Mouse (Mus musculus): ENCODE measurements around the gene Klhl36. TPM values are rescaled to one million over a fixed set of nuclear protein-coding genes. Genes with fewer than 3 reads are reported as not detected.

Klhl36 gene
- not detected for polyA plus RNA-seq (2014; fragmentation: Illumina TruSeq; extraction: RNeasy Lipid Tissue Mini Kit (QIAGEN cat#74804); ENCODE audit: low read depth, low replicate concordance)

GRCm38 (mm10) chr8:119861706-119862389 is at the start of gene Klhl36:
TSS of gene Klhl36 (plus strand) at chr8:119862266.

DNA sequence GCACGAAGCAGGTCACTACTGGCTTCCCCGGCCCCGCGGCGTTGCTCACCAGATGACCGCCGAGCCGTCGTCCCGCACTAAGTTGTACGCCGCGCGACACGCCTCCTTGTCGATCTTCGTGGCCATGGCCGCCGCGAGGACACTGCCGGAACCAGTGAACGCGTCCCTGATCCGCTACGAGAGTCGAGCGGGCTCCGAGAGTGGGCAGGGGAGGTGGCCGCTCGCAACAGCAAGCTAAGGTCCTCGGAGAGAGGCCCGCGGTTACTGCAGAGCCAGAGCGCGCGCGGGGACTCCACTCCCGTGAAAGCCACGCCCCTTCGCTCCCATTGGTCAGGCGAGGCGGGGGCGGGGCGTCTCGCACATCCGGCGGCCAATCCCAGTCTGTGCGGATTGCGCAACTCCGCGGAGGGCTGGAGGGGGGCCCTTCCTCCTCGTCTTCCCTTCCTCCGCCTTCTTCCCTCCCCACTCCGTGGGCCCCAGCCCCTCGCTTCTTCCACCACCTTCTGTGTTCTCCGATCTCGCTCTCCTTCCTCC is 21.7 kb upstream of the Klhl36 start, which contains the start of gene Cotl1:
Cotl1 (minus strand) TSS at position 270 of the 534 bp plus-strand sequence.

GRCm38 (mm10) chr8:119909944-119910546 is 48.0 kb downstream of the Klhl36 start, which contains the start of gene Usp10:
TSS of gene Usp10 (plus strand) at chr8:119910360.

GRCm38 (mm10) chr8:119910547-119911257 is 48.6 kb downstream of the Klhl36 start, which contains the start of gene Gm20388:
TSS of gene Gm20388 (plus strand) at chr8:119910841.

Other genes starting within 250 kb of the Klhl36 start
- not detected for gene Adad2, start 249.5 kb upstream of the Klhl36 start, polyA plus RNA-seq (2014; fragmentation: Illumina TruSeq; extraction: RNeasy Lipid Tissue Mini Kit (QIAGEN cat#74804); ENCODE audit: low read depth, low replicate concordance)
- gene Kcng4, start 226.6 kb upstream of the Klhl36 start, polyA plus RNA-seq (2014; fragmentation: Illumina TruSeq; extraction: RNeasy Lipid Tissue Mini Kit (QIAGEN cat#74804); ENCODE audit: low read depth, low replicate concordance), result not detected
- gene Wfdc1, start 195.9 kb upstream of the Klhl36 start, polyA plus RNA-seq (2014; fragmentation: Illumina TruSeq; extraction: RNeasy Lipid Tissue Mini Kit (QIAGEN cat#74804); ENCODE audit: low read depth, low replicate concordance), result 2.4 TPM
- not detected for gene Atp2c2, start 162.3 kb upstream of the Klhl36 start, polyA plus RNA-seq (2014; fragmentation: Illumina TruSeq; extraction: RNeasy Lipid Tissue Mini Kit (QIAGEN cat#74804); ENCODE audit: low read depth, low replicate concordance)
- 1.9 TPM for gene Tldc1, start 83.8 kb upstream of the Klhl36 start, polyA plus RNA-seq (2014; fragmentation: Illumina TruSeq; extraction: RNeasy Lipid Tissue Mini Kit (QIAGEN cat#74804); ENCODE audit: low read depth, low replicate concordance)
- gene Cotl1, start 21.7 kb upstream of the Klhl36 start, polyA plus RNA-seq (2014; fragmentation: Illumina TruSeq; extraction: RNeasy Lipid Tissue Mini Kit (QIAGEN cat#74804); ENCODE audit: low read depth, low replicate concordance), result 0.40 TPM
- gene Usp10, start 48.1 kb downstream of the Klhl36 start, polyA plus RNA-seq (2014; fragmentation: Illumina TruSeq; extraction: RNeasy Lipid Tissue Mini Kit (QIAGEN cat#74804); ENCODE audit: low read depth, low replicate concordance), result 37.0 TPM
- 2.9 TPM for gene Gm20388, start 48.6 kb downstream of the Klhl36 start, polyA plus RNA-seq (2014; fragmentation: Illumina TruSeq; extraction: RNeasy Lipid Tissue Mini Kit (QIAGEN cat#74804); ENCODE audit: low read depth, low replicate concordance)
- 0.13 TPM for gene Crispld2, start 130.2 kb downstream of the Klhl36 start, polyA plus RNA-seq (2014; fragmentation: Illumina TruSeq; extraction: RNeasy Lipid Tissue Mini Kit (QIAGEN cat#74804); ENCODE audit: low read depth, low replicate concordance)
- 1.5 TPM for gene Zdhhc7, start 239.2 kb downstream of the Klhl36 start, polyA plus RNA-seq (2014; fragmentation: Illumina TruSeq; extraction: RNeasy Lipid Tissue Mini Kit (QIAGEN cat#74804); ENCODE audit: low read depth, low replicate concordance)

Data from liver, adult 10 weeks (tissue).